Comparison of ENCODE assay signal across 27 mouse cellular contexts in genomic region chr3:133549385-133550170, GRCm38 (mm10). TPM values are rescaled to one million over a fixed set of nuclear protein-coding genes. Genes with fewer than 3 reads are reported as not detected.
A peak's percentile ranks its signal among the peaks of the same experiment; 100 is the strongest.
DNase-seq lines count a peak whose midpoint lies in the region; ATAC-seq and TF ChIP-seq lines count a peak whose summit lies in the region.
"Had no signal": no experiment of that assay in that cellular context is flagged by ENCODE, and none has a peak within 500 bp of the region (broad histone marks: within the 10 kb centered on the region; RNA-seq: fewer than 3 reads in every experiment).

No protein-coding gene starts in this region.

- TF ChIP-seq EP300 in MEL (IDR thresholded peaks at IDR 0.05; ENCODE audit: low read depth in 1 of 2, low read length in 2 of 2): peak in 1 of 2 experiments; percentile 25; a peak in 1 of 4 replicates

- no peak overlapping the region for H3K9ac ChIP-seq in limb, embryonic 13.5 days
- no peak overlapping the region for H3K9ac ChIP-seq in MEL (ENCODE audit: control insufficient read depth, low read depth, low read length, poor library complexity, severe bottlenecking)
- H3K9ac ChIP-seq: embryonic facial prominence, embryonic 12.5 days; heart, embryonic 15.5 days; liver, embryonic 14.5 days; lung, embryonic 14.5 days; stomach, embryonic 15.5 days had no signal

- TF ChIP-seq RAD21 in MEL (IDR thresholded peaks at IDR 0.05; ENCODE audit: low read depth, low read length): no peak

- peaks cover 3% of the 10 kb centered on the region; the same call in 1 of the 2 replicates for H3K4me1 ChIP-seq in limb, embryonic 13.5 days
- peaks cover 4% of the 10 kb centered on the region; the same call in 1 of the 2 replicates for H3K4me1 ChIP-seq in limb, embryonic 10.5 days
- peaks cover 7 to 8% of the 10 kb centered on the region in 2 experiments for H3K4me1 ChIP-seq in MEL (ENCODE audit: control insufficient read depth in 1 of 2, insufficient read depth in 2 of 2, low read length in 2 of 2)
- H3K4me1 ChIP-seq: embryonic facial prominence, embryonic 12.5 days; heart, embryonic 15.5 days; stomach, embryonic 15.5 days had no signal

- H3K9me3 ChIP-seq in limb, embryonic 13.5 days: no peaks in the 10 kb centered on the region
- no peaks in the 10 kb centered on the region for H3K9me3 ChIP-seq in limb, embryonic 10.5 days (replicated peaks)
- H3K9me3 ChIP-seq in MEL (replicated peaks; ENCODE audit: insufficient read depth, low read length): no peaks in the 10 kb centered on the region
- H3K9me3 ChIP-seq: embryonic facial prominence, embryonic 12.5 days; heart, embryonic 15.5 days; midbrain, embryonic 10.5 days; stomach, embryonic 15.5 days had no signal

- no peak for DNase-seq in limb, embryonic 10.5 days (ENCODE audit: low spot score)
- peak; percentile 60 for DNase-seq in ES-CJ7 (ENCODE audit: low read depth, low spot score)
- DNase-seq in MEL (ENCODE audit: low read depth, low spot score): peak; percentile 54
- DNase-seq in layer of hippocampus, adult 9-11 months: no peak
- DNase-seq in adipocyte (ENCODE audit: low spot score): no peak
- DNase-seq: adrenal gland, adult 8-10 months; B cell, adult 2 months; cerebellum, adult 2 months; cerebellum, postnatal 14 days; gastrocnemius, postnatal 10 days; kidney, postnatal 25 days; liver; lung, embryonic 14.5 days; lung, postnatal 14 days; thymus, adult 2 months; thymus, postnatal 36 days had no signal

- H3K27ac ChIP-seq in limb, embryonic 13.5 days: no peak overlapping the region
- H3K27ac ChIP-seq in limb, embryonic 10.5 days: no peak overlapping the region
- H3K27ac ChIP-seq in MEL (ENCODE audit: control insufficient read depth, low read depth, low read length): no peak overlapping the region
- H3K27ac ChIP-seq: embryonic facial prominence, embryonic 12.5 days; heart, embryonic 15.5 days; hindbrain, postnatal 0 days; liver, embryonic 14.5 days; midbrain, embryonic 10.5 days; stomach, embryonic 15.5 days had no signal

- no peak overlapping the region for H3K4me3 ChIP-seq in limb, embryonic 13.5 days
- H3K4me3 ChIP-seq in limb, embryonic 10.5 days: no peak overlapping the region
- peak overlapping the region in 1 of 2 experiments; percentile 5; a peak in 1 of 4 replicates for H3K4me3 ChIP-seq in MEL (ENCODE audit: control insufficient read depth in 1 of 2, insufficient read depth in 1 of 2, low read depth in 2 of 2, low read length in 2 of 2)
- H3K4me3 ChIP-seq: embryonic facial prominence, embryonic 12.5 days; erythroblast, embryonic 14.5 days; heart, embryonic 15.5 days; midbrain, embryonic 10.5 days; stomach, embryonic 15.5 days had no signal

- WGBS in limb, embryonic 13.5 days: 60% methylated on average over 7 of the region's 7 CpGs
- WGBS in limb, embryonic 10.5 days: 71% methylated on average over 7 of the region's 7 CpGs

- ATAC-seq in limb, embryonic 13.5 days (ENCODE audit: low FRiP score, low read depth): peak; percentile 52; the same call in 1 of the 2 replicates
- peak; percentile 43; the same call in 1 of the 2 replicates for ATAC-seq in megakaryocyte-erythroid progenitor cell, adult 5-6 weeks (replicated peaks; ENCODE audit: low FRiP score, low TSS enrichment, poor library complexity, severe bottlenecking)
- ATAC-seq: activated CD4-positive, CD25-positive, alpha-beta regulatory T cell, adult 4 months; hindbrain, postnatal 0 days; intestine, postnatal 0 days had no signal

- TF ChIP-seq POLR2A in MEL (IDR thresholded peaks at IDR 0.05; ENCODE audit: control insufficient read depth in 1 of 2, insufficient read depth in 1 of 2, low read depth in 1 of 2, low read length in 2 of 2, poor library complexity in 1 of 2): no peak

- no peak for TF ChIP-seq CTCF in MEL (IDR thresholded peaks at IDR 0.05 in 2 of 3, conservative IDR thresholded peaks at IDR 0.05 in 1 of 3; ENCODE audit: control insufficient read depth in 1 of 3, insufficient read depth in 1 of 3, low read depth in 2 of 3, low read length in 3 of 3, poor library complexity in 1 of 3, severe bottlenecking in 1 of 3)

- H3K79me2 ChIP-seq in MEL (ENCODE audit: control insufficient read depth, insufficient read depth, low read length, poor library complexity): peaks cover 2% of the 10 kb centered on the region; the same call in 1 of the 2 replicates

- no peaks in the 10 kb centered on the region for H3K36me3 ChIP-seq in limb, embryonic 13.5 days
- no peaks in the 10 kb centered on the region for H3K36me3 ChIP-seq in limb, embryonic 10.5 days
- peaks cover 0 to 9% of the 10 kb centered on the region in 2 experiments; a peak in 2 of 4 replicates for H3K36me3 ChIP-seq in MEL (ENCODE audit: control insufficient read depth in 1 of 2, insufficient read depth in 2 of 2, low read length in 2 of 2)
- H3K36me3 ChIP-seq: embryonic facial prominence, embryonic 12.5 days; heart, embryonic 15.5 days; midbrain, embryonic 10.5 days; stomach, embryonic 15.5 days had no signal

- no peak overlapping the region for H3K4me2 ChIP-seq in limb, embryonic 13.5 days (replicated peaks)
- H3K4me2 ChIP-seq: embryonic facial prominence, embryonic 12.5 days; heart, embryonic 15.5 days; lung, embryonic 14.5 days; stomach, embryonic 15.5 days had no signal

- H3K27me3 ChIP-seq in limb, embryonic 13.5 days: no peaks in the 10 kb centered on the region
- no peaks in the 10 kb centered on the region for H3K27me3 ChIP-seq in limb, embryonic 10.5 days (ENCODE audit: low read depth, poor library complexity, severe bottlenecking)
- H3K27me3 ChIP-seq in MEL (ENCODE audit: control insufficient read depth in 1 of 2, insufficient read depth in 2 of 2, low read length in 2 of 2): no peaks in the 10 kb centered on the region
- H3K27me3 ChIP-seq: embryonic facial prominence, embryonic 12.5 days; heart, embryonic 15.5 days; stomach, embryonic 15.5 days had no signal

TF ChIP-seq in MEL, 35 proteins besides CTCF, POLR2A, EP300 and RAD21 (continues in another document):
- TF ChIP-seq ZNF384 (IDR thresholded peaks at IDR 0.05; ENCODE audit: low read depth, low read length) (peak; percentile 50; the same call in 1 of the 2 replicates), UBTF (IDR thresholded peaks at IDR 0.05; ENCODE audit: borderline replicate concordance, insufficient read depth, low read depth, low read length) (no peak), KAT2A (conservative IDR thresholded peaks at IDR 0.05; ENCODE audit: low read depth, low read length) (no peak), MAFK (IDR thresholded peaks at IDR 0.05; ENCODE audit: borderline replicate concordance, low read depth, low read length) (no peak), ETS1 (IDR thresholded peaks at IDR 0.05; ENCODE audit: low read depth, low read length) (peak; percentile 38), POLR2AphosphoS5 (IDR thresholded peaks at IDR 0.05; ENCODE audit: borderline replicate concordance, low read depth, low read length) (no peak), TAL1 (IDR thresholded peaks at IDR 0.05; ENCODE audit: low read length) (no peak), MYC (IDR thresholded peaks at IDR 0.05; ENCODE audit: low read depth, low read length) (no peak), MYB (IDR thresholded peaks at IDR 0.05; ENCODE audit: low read depth, low read length) (no peak), TBP (IDR thresholded peaks at IDR 0.05; ENCODE audit: low read depth, low read length) (no peak), CHD2 (IDR thresholded peaks at IDR 0.05; ENCODE audit: low read length) (no peak), USF2 (IDR thresholded peaks at IDR 0.05; ENCODE audit: borderline replicate concordance in 1 of 2, insufficient read depth in 1 of 2, low read depth in 1 of 2, low read length in 2 of 2) (no peak), ELF1 (IDR thresholded peaks at IDR 0.05; ENCODE audit: low read depth, low read length) (no peak), MAX (IDR thresholded peaks at IDR 0.05; ENCODE audit: low read length) (peak; percentile 48; the same call in 1 of the 2 replicates), HCFC1 (IDR thresholded peaks at IDR 0.05; ENCODE audit: low read depth, low read length) (no peak), MEF2A (IDR thresholded peaks at IDR 0.05; ENCODE audit: extremely low read depth, insufficient replicate concordance, low read depth, low read length, poor library complexity, severe bottlenecking) (no peak), ZC3H11A (IDR thresholded peaks at IDR 0.05; ENCODE audit: low read depth, low read length) (no peak), CHD1 (IDR thresholded peaks at IDR 0.05; ENCODE audit: low read depth, low read length) (no peak), MXI1 (IDR thresholded peaks at IDR 0.05; ENCODE audit: low read depth, low read length) (peak; percentile 83), SIN3A (IDR thresholded peaks at IDR 0.05; ENCODE audit: low read length) (0 out of 2 replicates have a peak, but pooled peaks have one; percentile 30), MAZ (IDR thresholded peaks at IDR 0.05; ENCODE audit: low read depth, low read length) (no peak), POLR2AphosphoS2 (IDR thresholded peaks at IDR 0.05; ENCODE audit: low read length) (no peak), RCOR1 (IDR thresholded peaks at IDR 0.05; ENCODE audit: low read depth, low read length) (no peak), E2F4 (IDR thresholded peaks at IDR 0.05; ENCODE audit: borderline replicate concordance, low read depth, low read length) (no peak), JUND (IDR thresholded peaks at IDR 0.05; ENCODE audit: low read depth, low read length) (no peak), ZMIZ1 (IDR thresholded peaks at IDR 0.05; ENCODE audit: low read depth, low read length) (no peak), USF1 (IDR thresholded peaks at IDR 0.05; ENCODE audit: low read depth, low read length) (no peak), SMC3 (IDR thresholded peaks at IDR 0.05; ENCODE audit: low read depth, low read length) (no peak), TCF12 (IDR thresholded peaks at IDR 0.05; ENCODE audit: low read depth, low read length) (0 out of 2 replicates have a peak, but pooled peaks have one; percentile 32), GATA1 (IDR thresholded peaks at IDR 0.05; ENCODE audit: low read depth, low read length) (peak; percentile 72), ZKSCAN1 (IDR thresholded peaks at IDR 0.05; ENCODE audit: low read depth, low read length) (no peak), NRF1 (IDR thresholded peaks at IDR 0.05; ENCODE audit: insufficient read depth, low read depth, low read length, poor library complexity, severe bottlenecking) (no peak)

RNA-seq across cellular contexts. Expression of gene Tet2, which starts 4.6 kb away (rescaled TPM):
- polyA plus RNA-seq in limb, embryonic 13.5 days (2015; fragmentation: Nextera tagmentation; extraction: Ambion mirVana): 19.4 and 22.0 TPM in 2 replicates
- polyA plus RNA-seq in limb, embryonic 10.5 days (2016; fragmentation: Nextera tagmentation; extraction: Ambion mirVana): 12.3 and 15.0 TPM in 2 replicates
- 6.8 and 9.4 TPM in 2 replicates for total RNA-seq in MEL (2012; rRNA removed)
- 100 to 1,000 TPM in 1 of 2 experiments, 10 to 100 TPM in 1; 10.9 to 101 TPM for polyA plus RNA-seq in MEL (2012; ENCODE audit: insufficient read depth in 1 of 2, insufficient read length in 2 of 2, low read depth in 1 of 2, low replicate concordance in 2 of 2, missing spikeins in 1 of 2)
- 35.1 and 38.7 TPM in 2 replicates for total RNA-seq in megakaryocyte-erythroid progenitor cell, adult 5-6 weeks (2014; fragmentation: Nextera tagmentation)
- 26.5 and 29.9 TPM in 2 replicates for total RNA-seq in megakaryocyte-erythroid progenitor cell, adult 5-6 weeks (2017)

Comparison
In these comparisons a context has a peak if more than half of its experiments do, and no peak if none do; other contexts are left out.
1. DNase-seq: peak in ES-CJ7 (single experiment) and MEL (single experiment); none in limb, embryonic 10.5 days (single experiment), layer of hippocampus, adult 9-11 months (single experiment) and adipocyte (single experiment).